Mouse (Mus musculus) midbrain, embryonic 16.5 days (tissue): Measurements from ENCODE around the gene D130043K22Rik. TPM values are rescaled to one million over a fixed set of nuclear protein-coding genes. Genes with fewer than 3 reads are reported as not detected.
"Not testable (repeated sequence)": the region's sequence is repeated elsewhere in the genome, so short reads cannot be mapped to it uniquely, and the experiment has no call there.

Experiments
- ATAC-seq: fragments of 200-750 bp; cut with Nextera tagmentation; 2 replicates; pipeline ENCODE4 v1.8.0; 2017; ENCODE audit warnings: moderate TSS enrichment
- H3K27ac ChIP-seq: fragments of 300-500 bp; sonication (generic); 2 replicates; pipeline ENCODE4 v1.5.1; 2014; ENCODE audit warnings: mild to moderate bottlenecking, low read length, mixed read lengths
- H3K27me3 ChIP-seq: fragments of 300-500 bp; sonication (generic); 2 replicates; pipeline ENCODE4 v1.6.1; 2014; ENCODE audit warnings: low read depth, low read length, mixed read lengths; ENCODE audit not compliant: control insufficient read depth, insufficient read depth
- H3K36me3 ChIP-seq: fragments of 300-500 bp; sonication (generic); 2 replicates; pipeline ENCODE4 v1.6.1; 2014; ENCODE audit warnings: mild to moderate bottlenecking, low read length, moderate library complexity, mixed read lengths; ENCODE audit not compliant: control insufficient read depth, insufficient read depth
- H3K4me1 ChIP-seq: fragments of 300-500 bp; sonication (generic); 2 replicates; pipeline ENCODE4 v1.6.1; 2014; ENCODE audit warnings: mild to moderate bottlenecking, low read length, mixed read lengths; ENCODE audit not compliant: control insufficient read depth, insufficient read depth
- H3K4me2 ChIP-seq: fragments of 300-500 bp; sonication (generic); 2 replicates; pipeline ENCODE4 v1.6.1; 2014; ENCODE audit warnings: mild to moderate bottlenecking, low read length, mixed read lengths
- H3K4me3 ChIP-seq: fragments of 300-500 bp; sonication (generic); 2 replicates; pipeline ENCODE4 v1.5.1; 2014; ENCODE audit warnings: low read depth, mild to moderate bottlenecking, low read length, moderate library complexity, mixed read lengths
- H3K9ac ChIP-seq: fragments of 300-500 bp; sonication (generic); 2 replicates; pipeline ENCODE4 v1.6.1; 2014; ENCODE audit warnings: low read depth, low read length, mixed read lengths
- H3K9me3 ChIP-seq: fragments of 300-500 bp; sonication (generic); replicated peaks from 2 replicates; pipeline ENCODE4 v1.6.1; 2014; ENCODE audit warnings: mild to moderate bottlenecking, low read length, mixed read lengths; ENCODE audit not compliant: control insufficient read depth, poor library complexity, severe bottlenecking
- WGBS: fragments of 180-500 bp; shearing (Covaris S2); extraction: QIAGEN DNeasy Blood & Tissue Kit; methylation state at CpG from one replicate; pipeline ENCODE4 v1.1.7; 2014; 5-methylcytosine and 5-hydroxymethylcytosine counted together
- polyA plus RNA-seq: library from polyadenylated mRNA; unstranded; fragments of >200 nt; fragmentation: Nextera tagmentation; extraction: Ambion mirVana; gene quantifications from 2 replicates; pipeline ENCODE4 v1.2.1, GENCODE M21; 2015

D130043K22Rik gene
- polyA plus RNA-seq, 1 experiment from 2014 or later, result 10.2 TPM

DNA sequence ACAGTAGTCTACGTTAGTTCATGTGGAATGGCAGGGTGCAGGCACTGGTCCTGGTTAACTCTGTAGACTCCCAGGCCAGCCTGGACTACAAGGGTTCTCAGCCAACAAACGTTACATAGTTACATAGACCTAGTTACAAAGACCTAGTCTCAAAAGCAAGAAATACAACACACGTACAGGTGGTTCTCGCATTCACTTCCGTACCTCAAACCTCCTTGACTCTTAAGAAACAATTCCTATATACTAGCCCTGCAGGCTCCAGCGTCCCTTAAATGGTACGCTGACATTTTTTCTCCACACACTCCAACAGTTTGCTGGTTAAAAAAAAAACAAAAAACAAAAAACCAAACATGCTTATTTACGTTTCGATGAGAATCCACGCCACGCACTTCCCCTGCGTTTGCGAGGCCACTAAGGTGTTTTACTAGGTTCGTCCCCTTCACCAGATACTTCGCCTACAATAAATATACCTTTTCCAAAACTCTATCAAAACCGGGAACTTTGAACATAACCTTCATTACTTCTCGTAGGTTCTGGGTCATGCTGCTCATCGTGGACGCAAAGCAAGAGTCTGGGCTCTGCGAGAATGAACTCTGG lies 14.1 kb upstream of the D130043K22Rik start:
- H3K27ac ChIP-seq, result peak overlapping the region; percentile 56

DNA sequence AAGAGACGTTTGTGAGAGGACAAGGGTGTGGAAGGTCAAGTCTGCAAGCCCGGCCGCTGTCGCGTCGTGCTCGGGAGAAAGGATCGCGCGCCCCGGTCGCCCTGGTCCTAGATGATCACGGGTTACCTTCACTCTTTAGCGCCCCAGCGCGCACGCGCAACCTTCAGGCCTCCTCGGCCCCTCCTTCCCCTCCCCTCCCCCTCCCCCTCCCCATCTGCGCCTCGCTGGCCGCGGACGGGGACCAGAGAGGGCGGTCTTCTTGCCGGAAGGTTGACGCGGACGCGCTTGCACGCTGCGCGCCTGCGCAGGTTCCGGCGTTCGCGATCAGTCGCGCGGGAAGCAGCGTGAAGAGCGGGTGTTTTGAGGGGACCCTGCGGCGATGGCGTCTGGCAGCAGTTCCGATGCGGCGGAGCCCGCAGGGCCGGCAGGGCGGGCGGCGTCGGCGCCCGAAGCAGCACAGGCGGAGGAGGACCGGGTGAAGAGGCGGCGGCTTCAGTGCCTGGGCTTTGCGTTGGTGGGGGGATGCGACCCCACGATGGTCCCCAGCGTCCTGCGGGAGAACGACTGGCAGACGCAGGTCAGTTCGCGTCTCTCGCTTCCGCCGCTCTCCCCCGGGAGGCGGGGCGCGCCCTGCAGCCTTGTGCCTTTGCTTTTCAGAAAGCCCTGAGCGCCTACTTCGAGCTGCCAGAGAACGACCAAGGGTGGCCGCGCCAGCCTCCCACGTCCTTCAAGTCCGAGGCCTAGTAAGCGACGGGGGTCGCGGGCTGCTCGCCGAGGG lies 13.4 kb upstream of the D130043K22Rik start, which contains the start of the genes Acot13 and Tdp2:
Gene Acot13 (minus strand): TSS at position 188 of the 778 bp plus-strand sequence.
Gene Tdp2 (plus strand): TSS at position 327 of the 778 bp plus-strand sequence.
- WGBS, result 0% methylated on average over 74 of the region's 90 CpGs
- peak within 1 kb of the TSS; percentile 88 for H3K27ac ChIP-seq

More for the DNA sequence above, 14.1 kb upstream of the D130043K22Rik start:
- Histone ChIP-seq H3K9ac (peak overlapping the region; percentile 83), H3K36me3 (no peaks in the 10 kb centered on the region), H3K4me2 (peak overlapping the region; percentile 65), H3K27me3 (no peaks in the 10 kb centered on the region), H3K4me1 (peaks cover 24% of the 10 kb centered on the region), H3K9me3 (no peaks in the 10 kb centered on the region), H3K4me3 (peak overlapping the region; percentile 61)
- ATAC-seq, result no peak
- WGBS, result 2% methylated on average over 20 of the region's 20 CpGs

DNA sequence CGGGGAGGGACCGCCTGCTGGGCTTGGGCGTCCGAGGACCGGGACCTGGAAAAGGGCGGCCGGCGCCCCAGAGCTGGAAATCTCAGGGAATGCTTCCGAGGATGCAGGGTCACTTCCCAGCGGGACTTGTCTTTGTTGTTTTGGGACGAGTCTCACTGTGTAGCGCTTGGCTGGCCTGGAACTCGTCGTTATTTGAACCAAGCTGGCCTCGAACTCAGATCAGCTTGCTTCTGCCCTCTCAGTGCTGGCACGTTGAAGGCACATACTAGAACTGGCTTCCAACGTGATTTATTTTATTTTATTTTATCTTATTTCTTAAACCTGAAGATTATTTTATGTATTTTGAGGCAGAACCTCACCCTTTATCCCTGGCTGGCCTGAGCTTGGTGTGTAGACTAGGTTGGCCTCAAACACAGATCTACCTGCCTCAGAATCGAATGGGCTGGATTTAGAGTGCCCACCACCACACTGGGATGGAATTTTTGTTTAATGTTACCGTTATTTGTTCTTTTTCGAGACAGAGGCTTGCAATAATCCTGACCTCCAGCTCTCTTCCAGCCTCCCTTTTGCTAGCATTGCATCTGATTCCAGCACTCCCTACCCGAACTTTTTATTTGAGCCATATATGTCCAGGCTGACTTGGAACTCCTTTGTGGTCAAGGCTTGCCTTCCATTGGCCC lies 12.7 kb upstream of the D130043K22Rik start:
- Histone ChIP-seq H3K27me3 (no peaks in the 10 kb centered on the region), H3K9me3 (no peaks in the 10 kb centered on the region), H3K4me2 (peak overlapping the region; percentile 65), H3K4me1 (peaks cover 24% of the 10 kb centered on the region), H3K9ac (peak overlapping the region; percentile 83), H3K27ac (peak overlapping the region; percentile 88), H3K4me3 (peak overlapping the region; percentile 61), H3K36me3 (no peaks in the 10 kb centered on the region)
- 3% methylated on average over 21 of the region's 21 CpGs for WGBS
- ATAC-seq, result peak; percentile 49

More for the DNA sequence above, 13.4 kb upstream of the D130043K22Rik start, which contains the start of the genes Acot13 and Tdp2:
- H3K4me3 ChIP-seq, result peak within 1 kb of the TSS; percentile 61
- H3K4me2 ChIP-seq, result peak within 1 kb of the TSS; percentile 65
- H3K27me3 ChIP-seq, result no peaks in the 10 kb centered on the region
- ATAC-seq, result peak; percentile 97
- H3K4me1 ChIP-seq, result peaks cover 24% of the 10 kb centered on the region
- H3K36me3 ChIP-seq, result no peaks in the 10 kb centered on the region
- no peaks in the 10 kb centered on the region for H3K9me3 ChIP-seq
- H3K9ac ChIP-seq, result peak within 1 kb of the TSS; percentile 83

DNA sequence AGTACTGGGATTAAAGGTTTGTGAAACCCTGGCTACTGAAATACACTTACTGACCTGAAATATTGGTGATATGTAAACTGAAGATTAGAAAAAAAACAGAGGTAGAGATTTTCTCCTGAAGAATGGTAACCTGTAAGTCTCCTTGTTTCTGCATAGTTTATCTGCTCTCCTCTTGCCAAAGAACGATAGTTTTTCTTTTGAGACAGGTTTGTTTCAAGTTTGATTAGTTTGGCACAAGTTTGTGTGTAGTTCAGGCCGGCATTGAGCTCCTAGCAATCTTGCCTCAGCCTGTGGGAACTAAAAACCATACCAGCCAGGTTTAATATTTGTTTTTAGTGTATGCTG lies 12.2 kb upstream of the D130043K22Rik start:
- Histone ChIP-seq H3K9me3 (no peaks in the 10 kb centered on the region), H3K4me1 (peaks cover 24% of the 10 kb centered on the region), H3K27me3 (no peaks in the 10 kb centered on the region), H3K27ac (no peak overlapping the region), H3K9ac (peak overlapping the region; percentile 83), H3K4me3 (peak overlapping the region; percentile 61), H3K4me2 (peak overlapping the region; percentile 65), H3K36me3 (no peaks in the 10 kb centered on the region)
- WGBS, result 65% methylated on average over 2 of the region's 2 CpGs
- no peak for ATAC-seq

DNA sequence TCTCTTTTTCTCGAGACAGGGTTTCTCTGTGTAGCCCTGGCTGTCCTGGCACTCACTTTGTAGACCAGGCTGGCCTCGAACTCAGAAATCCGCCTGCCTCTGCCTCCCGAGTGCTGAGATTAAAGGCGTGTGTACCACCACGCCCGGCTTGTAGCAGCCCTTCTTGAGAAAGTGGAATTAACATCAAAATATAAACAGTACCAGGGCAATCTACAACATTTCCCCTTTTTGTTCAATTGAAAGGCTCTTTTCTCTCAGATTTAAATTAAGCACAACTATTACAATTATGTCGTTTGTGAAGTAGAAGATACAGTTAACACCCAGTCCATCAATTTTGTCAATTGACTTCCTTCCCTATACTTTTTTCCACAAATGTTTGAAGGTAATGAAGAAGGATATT lies 7.2 kb upstream of the D130043K22Rik start:
- ATAC-seq, H3K9ac ChIP-seq, H3K9me3 ChIP-seq, H3K27ac ChIP-seq, H3K4me3 ChIP-seq, H3K27me3 ChIP-seq, H3K36me3 ChIP-seq, H3K4me2 ChIP-seq: not testable (repeated sequence)
- 93% methylated on average over 8 of the region's 8 CpGs for WGBS
- H3K4me1 ChIP-seq, result peaks cover 14% of the 10 kb centered on the region

DNA sequence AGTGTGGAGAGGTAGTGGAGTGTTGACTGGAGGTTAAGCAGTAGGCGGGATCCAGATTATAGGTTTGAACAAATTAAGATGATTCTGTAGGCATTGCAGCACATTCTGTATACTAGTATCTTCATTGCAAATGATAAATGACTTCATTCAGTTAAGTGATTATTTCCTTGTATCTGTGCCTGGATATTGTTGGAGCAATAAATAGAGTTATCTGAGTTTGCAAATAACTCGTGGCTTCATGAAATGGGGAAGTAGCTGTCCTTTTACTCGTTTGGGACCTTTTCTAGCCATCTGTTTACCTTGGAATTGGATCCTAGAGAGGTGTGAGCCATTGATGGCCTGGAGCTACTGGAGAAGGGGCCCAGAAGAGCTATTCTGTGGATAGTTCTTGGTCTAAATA lies 5.1 kb upstream of the D130043K22Rik start:
- Histone ChIP-seq H3K4me1 (0 out of 2 replicates have a peak, but pooled peaks cover 2% of the 10 kb centered on the region), H3K4me2 (no peak overlapping the region), H3K36me3 (no peaks in the 10 kb centered on the region), H3K9ac (no peak overlapping the region), H3K27me3 (no peaks in the 10 kb centered on the region), H3K9me3 (no peaks in the 10 kb centered on the region), H3K27ac (no peak overlapping the region), H3K4me3 (no peak overlapping the region)
- WGBS, result 84% methylated on average over 3 of the region's 3 CpGs
- no peak for ATAC-seq

DNA sequence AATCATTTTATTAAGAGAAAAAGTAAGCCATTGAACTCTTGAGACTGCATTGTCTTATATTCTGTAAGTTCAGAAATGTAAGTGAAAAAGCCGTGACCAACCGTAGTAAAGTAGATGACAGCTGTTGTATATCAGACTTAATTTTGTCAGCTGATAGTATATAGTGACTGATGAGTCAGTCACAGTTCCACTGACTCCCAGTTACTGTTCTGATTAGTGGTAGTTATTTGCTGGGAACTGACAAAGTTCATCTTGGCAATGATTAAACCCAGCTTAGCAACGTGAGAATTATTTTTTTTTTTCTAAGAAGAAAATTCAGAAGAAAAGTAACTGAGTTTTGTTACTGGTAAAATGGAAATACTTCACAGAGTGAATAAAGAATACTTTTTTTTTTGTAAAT lies 3.2 kb upstream of the D130043K22Rik start:
- H3K9me3 ChIP-seq, result no peaks in the 10 kb centered on the region
- 95% methylated on average over 3 of the region's 3 CpGs for WGBS
- no peak overlapping the region for H3K4me2 ChIP-seq

DNA sequence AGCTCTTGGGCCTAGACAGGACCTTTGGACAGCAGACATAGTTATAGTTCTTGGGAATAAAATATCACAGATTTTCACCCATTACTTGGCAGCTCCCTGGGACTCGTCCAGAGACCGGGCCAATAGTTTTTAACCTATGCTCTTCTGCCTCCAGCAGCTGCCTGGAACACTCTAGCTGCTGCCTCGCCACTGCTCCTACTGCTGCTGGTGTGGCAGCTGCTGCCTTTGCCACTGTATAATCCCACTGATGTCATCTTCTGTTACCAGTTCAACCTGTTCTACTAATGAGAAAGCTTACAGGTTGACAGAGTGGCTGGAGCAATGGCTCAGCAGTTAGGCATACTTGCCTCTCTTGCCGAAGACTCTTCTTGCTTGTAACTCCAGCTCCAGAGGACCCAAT lies 4.4 kb downstream of the D130043K22Rik start:
- WGBS, result 90% methylated on average over 4 of the region's 4 CpGs
- Histone ChIP-seq H3K9ac (no peak overlapping the region), H3K27me3 (no peaks in the 10 kb centered on the region), H3K4me1 (peaks cover 14% of the 10 kb centered on the region), H3K4me3 (no peak overlapping the region), H3K4me2 (no peak overlapping the region), H3K27ac (no peak overlapping the region), H3K9me3 (no peaks in the 10 kb centered on the region), H3K36me3 (no peaks in the 10 kb centered on the region; the same call in 1 of the 2 replicates)
- ATAC-seq, result no peak

More for the DNA sequence above, 3.2 kb upstream of the D130043K22Rik start:
- no peaks in the 10 kb centered on the region for H3K36me3 ChIP-seq
- H3K27ac ChIP-seq, result no peak overlapping the region
- peaks cover 14% of the 10 kb centered on the region for H3K4me1 ChIP-seq
- no peak overlapping the region for H3K4me3 ChIP-seq
- H3K9ac ChIP-seq, result no peak overlapping the region
- H3K27me3 ChIP-seq, result no peaks in the 10 kb centered on the region
- ATAC-seq, result no peak
